Mouse (Mus musculus): ENCODE data around the gene Krtap31-2. TPM values are rescaled to one million over a fixed set of nuclear protein-coding genes. Genes with fewer than 3 reads are reported as not detected.

Krtap31-2 gene
- total RNA-seq (2021) = not detected
- long read RNA-seq, experiment 1 = 0 reads
- long read RNA-seq, experiment 2 = 0 reads

DNA sequence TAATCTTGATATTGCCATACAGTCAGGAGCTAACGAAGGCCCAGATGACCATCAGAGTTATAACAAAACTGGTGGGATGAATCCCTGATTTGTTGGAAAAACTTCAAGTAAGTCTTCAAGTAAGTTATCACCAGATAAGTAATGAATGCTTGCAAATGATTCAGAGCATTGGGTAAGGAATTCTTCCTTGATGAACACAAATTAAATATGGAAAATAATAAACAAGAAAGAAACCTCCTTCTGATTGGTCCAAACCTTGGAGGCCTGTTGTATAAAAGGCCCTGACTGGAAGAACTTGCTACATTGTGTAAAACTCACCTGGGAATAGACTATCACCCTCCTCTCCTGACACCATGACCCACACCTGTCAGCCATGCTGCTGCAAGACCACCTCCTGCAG, at the start of gene Krtap31-2:
Krtap31-2 (plus strand) TSS at position 301 of the 400 bp plus-strand sequence.
- no peak for DNase-seq

DNA sequence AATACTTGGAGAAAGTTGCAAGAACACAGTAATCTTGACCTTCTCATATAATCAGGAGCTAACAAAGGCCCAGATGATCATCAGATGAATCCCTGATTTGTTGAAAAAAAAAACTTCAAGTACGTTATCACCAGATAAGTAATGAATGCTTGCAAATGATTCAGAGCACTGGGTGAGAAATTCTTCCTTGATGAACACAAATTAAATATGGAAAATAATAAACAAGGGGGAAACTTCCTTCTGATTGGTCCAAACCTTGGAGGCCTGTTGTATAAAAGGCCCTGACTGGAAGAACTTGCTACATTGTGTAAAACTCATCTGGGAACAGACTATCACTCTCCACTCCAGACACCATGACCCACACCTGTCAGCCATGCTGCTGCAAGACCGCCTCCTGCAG, 28.5 kb upstream of the Krtap31-2 start, which contains the start of gene Krtap31-1:
Krtap31-1 (plus strand) TSS at position 301 of the 400 bp plus-strand sequence.
- DNase-seq = no peak

DNA sequence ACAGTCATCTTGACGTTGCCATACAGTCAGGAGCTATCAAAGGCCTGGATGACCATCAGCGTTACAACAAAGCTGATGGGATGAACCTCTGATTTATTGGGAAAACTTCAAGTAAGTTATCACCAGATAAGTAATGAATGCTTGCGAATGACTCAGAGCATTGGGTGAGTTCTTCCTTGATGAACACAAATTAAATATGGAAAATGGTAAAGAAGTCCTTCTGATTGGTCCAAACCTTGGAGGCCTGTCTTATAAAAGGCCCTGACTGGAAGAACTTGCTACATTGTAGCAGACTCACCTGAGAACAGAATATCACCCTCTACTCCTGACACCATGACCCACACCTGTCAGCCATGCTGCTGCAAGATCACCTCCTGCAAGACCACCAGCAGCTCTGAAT, 21.6 kb upstream of the Krtap31-2 start, which contains the start of gene Gm11565:
Gm11565 (plus strand) TSS at position 301 of the 400 bp plus-strand sequence.
- no peak for DNase-seq

DNA sequence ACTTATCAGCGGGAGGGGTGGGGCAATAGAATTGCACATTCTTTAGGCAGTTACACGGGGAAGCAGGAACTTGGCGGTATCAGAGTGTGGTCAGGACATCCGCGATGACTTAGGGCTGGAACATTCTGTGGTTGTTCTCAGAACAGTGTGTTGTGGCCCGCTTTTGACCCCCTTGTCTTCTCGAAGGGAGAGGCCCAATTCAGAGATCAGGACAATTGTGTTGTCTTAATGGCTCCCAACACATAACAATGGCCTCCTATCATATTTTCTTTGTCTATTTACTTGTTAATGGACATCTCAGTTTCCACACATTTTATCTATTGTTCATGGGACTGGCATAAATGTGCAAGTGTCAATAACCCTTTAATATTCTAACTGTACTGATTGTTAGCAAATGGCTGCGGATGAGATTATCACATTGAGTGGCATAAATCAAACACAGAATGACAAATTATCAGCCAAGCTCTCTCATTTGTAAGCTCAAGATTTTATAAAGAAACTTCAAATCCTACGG, 1.7 kb downstream of the Krtap31-2 start:
- no peak for DNase-seq

DNA sequence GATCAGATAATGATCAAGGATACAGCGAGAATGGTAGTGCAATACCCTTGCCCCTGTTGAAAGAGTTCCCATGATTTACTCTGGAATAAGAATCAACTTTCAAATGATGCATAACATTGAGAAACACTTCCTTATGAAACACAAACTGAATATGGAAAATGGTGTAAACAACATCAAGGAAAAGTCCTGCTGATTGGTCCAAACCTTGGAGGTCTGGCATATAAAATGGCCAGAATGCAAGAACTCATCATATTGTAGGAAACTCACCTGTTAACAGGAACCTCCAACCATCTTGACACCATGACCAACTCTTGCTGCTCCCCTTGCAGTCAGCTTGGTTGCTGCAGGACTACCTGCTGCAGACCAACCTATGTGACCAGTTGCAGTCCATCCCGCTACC, 12.1 kb downstream of the Krtap31-2 start, which contains the start of gene Krtap9-5:
Krtap9-5 (plus strand) TSS at position 301 of the 400 bp plus-strand sequence.
- DNase-seq = no peak

DNA sequence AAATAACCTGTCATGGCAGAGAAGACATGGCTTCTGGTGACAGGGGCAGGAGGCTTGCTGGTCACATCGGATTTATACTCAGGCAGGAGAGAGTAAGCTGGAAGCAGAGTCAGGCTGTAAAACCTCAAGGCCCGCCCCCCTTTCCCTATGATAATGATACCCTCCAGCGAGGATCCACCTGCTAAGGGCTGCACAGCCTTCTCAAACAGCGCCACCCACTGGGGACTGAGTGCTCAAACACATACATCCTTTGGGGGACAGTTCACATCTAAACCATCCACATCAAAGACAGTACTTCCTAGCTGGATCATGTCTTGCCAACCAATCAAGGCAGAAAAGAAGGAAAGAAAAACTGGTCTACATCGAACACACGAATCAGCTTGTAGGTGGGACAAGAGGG, 28.1 kb downstream of the Krtap31-2 start:
- DNase-seq = no peak

DNA sequence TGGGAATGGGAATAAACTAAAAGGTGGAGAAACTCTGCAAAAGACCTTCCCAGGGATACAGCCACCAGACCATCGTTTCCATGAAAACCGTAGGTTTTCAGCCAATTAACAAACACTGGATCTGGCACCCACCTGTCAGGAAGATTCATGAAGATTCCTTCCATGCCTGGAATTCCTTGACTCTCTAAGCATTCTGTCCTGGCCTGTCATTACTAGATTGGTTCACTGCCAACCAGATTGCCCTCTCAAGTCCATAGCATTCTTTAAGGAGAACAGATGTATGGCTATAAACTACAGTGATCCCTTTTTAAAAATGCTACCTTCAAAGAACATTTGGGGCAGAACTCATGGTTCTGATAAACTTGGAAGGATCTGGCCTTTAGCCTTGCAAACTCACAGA, 29.9 kb downstream of the Krtap31-2 start:
- DNase-seq = no peak

DNA sequence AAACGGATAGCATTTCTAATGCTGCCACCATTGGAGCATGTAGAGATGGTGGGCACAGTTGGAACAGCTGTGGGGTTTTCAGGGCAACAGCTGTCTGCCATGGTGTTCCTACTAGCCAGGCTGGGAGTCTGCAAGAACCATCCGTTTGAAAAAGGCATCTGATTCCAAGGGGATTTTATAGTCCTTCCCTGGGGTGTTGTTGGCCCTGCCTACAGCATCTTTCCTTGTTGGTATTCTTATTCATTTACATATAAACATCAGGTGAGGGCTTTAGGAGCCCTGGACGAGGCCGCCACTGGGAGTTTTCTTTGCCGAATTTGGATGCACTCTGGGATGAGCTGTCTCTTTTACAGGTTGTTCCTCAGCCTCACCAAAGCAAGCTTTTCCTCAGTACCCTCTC, 42.9 kb downstream of the Krtap31-2 start, which contains the start of gene Krtap29-1:
Krtap29-1 (minus strand) TSS at position 101 of the 400 bp plus-strand sequence.
- no peak for DNase-seq

DNA sequence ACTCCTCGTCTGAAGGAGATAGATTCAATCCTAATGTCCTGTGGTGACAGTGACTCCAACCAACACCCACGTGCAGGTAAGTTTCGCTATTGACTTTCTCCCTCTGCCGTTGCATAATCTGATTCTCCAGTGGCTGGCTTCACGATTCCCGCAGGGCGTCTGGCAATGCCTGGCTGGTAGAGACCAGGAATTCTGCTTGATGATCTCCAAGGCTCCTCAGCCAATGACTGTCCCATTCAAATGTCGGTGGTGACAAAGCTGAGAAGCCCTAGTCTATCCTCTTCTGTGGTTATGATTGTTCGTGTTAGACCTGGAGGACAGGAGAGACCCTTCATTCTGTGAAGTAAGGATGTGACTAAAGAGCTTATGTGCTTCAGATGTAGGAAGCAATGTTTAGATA, 46.6 kb downstream of the Krtap31-2 start:
- no peak for DNase-seq

DNA sequence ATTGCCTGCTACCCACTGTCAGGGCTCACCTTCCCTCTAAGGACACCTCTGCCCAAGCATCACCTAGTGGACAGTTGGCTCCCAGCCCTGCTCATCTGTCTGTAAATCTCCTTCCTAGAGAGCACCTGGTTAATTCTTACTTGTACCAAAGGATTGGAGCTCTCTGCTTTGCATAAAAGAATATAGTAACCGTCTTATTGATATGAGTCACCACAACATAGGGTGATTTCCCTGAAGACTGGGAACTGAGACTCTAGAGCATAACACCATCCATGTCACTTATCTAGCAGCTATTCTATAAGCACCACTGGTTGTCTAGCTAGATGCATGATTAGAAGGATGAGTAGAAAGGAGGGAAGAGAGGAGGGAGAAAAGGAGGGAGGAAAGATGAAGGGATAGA, 47.4 kb downstream of the Krtap31-2 start:
- DNase-seq = no peak

DNA sequence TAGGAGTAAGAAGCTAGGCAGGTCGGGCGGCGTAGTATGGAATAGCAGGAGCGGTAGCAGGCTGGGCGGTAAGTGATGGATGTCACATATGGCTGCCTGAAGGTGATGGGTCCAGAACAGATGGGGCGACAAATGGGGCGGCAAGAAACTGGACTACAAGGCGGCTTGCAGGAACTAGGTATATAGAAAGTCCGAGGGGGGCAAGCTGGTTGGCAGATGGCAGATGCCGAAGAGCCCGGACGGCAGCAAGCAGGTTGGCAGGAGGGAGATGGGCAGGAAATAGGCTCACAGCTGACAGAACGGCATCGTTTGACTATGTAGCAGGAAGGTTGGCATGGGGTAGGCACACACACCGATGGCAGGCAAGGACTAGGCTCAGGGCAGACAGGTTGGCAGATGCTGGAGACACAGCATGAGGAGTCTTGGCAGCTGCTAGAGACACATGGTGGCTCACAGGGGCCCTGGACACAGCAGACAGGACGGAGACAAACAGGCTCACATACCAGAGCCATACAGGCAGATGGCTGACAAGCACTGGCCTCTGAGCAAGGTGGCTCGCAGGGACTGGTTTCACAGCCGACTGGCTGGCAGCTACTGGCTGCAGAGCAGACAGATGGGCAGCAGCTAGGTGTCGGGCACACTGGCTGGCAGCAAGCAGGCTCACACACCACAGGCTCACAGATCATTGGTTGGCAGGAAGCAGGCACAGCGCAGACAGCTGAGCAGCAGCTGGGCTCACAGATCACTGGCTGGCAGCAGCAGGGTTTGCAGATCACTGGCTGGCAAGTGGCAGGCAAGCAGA, 49.4 kb downstream of the Krtap31-2 start:
- DNase-seq = peak; percentile 15 to 17

DNA sequence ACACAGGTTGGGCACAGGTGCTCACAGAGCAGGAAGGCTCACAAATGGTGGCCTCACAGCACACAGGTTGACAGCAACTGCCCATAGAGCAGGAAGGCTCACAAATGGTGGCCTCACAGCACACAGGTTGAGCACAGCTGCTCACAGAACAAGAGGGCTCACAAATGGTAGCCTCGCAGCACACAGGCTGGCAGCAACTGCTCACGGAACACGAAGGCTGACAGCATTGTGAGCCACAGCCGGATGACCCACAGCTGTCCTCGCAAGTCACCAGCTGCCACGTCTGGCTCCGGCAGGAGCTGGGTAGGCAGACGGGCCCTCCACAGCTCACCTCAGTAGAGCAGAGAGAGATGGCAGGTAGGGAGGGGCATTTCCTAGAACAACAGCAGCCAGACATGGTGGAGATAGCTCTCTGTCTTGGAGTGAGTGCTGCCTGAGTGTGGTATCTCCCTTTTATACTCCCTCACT, 50.1 kb downstream of the Krtap31-2 start, which contains the start of gene Krtap16-1:
Krtap16-1 (minus strand) TSS at position 418 of the 468 bp plus-strand sequence.
- no peak for DNase-seq

Other genes starting within 250 kb of the Krtap31-2 start
- not detected for gene Gm14190, start 245.6 kb upstream of the Krtap31-2 start, total RNA-seq (2021)
- gene Gm14180, start 202.0 kb upstream of the Krtap31-2 start, total RNA-seq (2021) = not detected
- gene Gm11595, start 163.4 kb upstream of the Krtap31-2 start, total RNA-seq (2021) = not detected
- not detected for gene Krtap4-8, start 155.6 kb upstream of the Krtap31-2 start, total RNA-seq (2021)
- not detected for gene Krtap4-9, start 151.1 kb upstream of the Krtap31-2 start, total RNA-seq (2021)
- gene Gm11596, start 142.8 kb upstream of the Krtap31-2 start, total RNA-seq (2021) = not detected
- gene Gm11569, start 137.4 kb upstream of the Krtap31-2 start, total RNA-seq (2021) = not detected
- gene Gm11554, start 131.8 kb upstream of the Krtap31-2 start, total RNA-seq (2021) = not detected
- not detected for gene Krtap4-13, start 126.4 kb upstream of the Krtap31-2 start, total RNA-seq (2021)
- gene Gm11564, start 120.6 kb upstream of the Krtap31-2 start, total RNA-seq (2021) = not detected
- not detected for gene 2300003K06Rik, start 98.2 kb upstream of the Krtap31-2 start, total RNA-seq (2021)
- gene Krtap4-16, start 84.7 kb upstream of the Krtap31-2 start, total RNA-seq (2021) = not detected
- not detected for gene Gm11568, start 78.4 kb upstream of the Krtap31-2 start, total RNA-seq (2021)
- gene Gm11559, start 71.8 kb upstream of the Krtap31-2 start, total RNA-seq (2021) = not detected
- not detected for gene Krtap9-1, start 62.9 kb upstream of the Krtap31-2 start, total RNA-seq (2021)
- gene Gm11567, start 57.1 kb upstream of the Krtap31-2 start, total RNA-seq (2021) = not detected
- gene Krtap31-1, start 28.4 kb upstream of the Krtap31-2 start, total RNA-seq (2021) = not detected
- not detected for gene Gm11565, start 21.5 kb upstream of the Krtap31-2 start, total RNA-seq (2021)
- not detected for gene Krtap9-5, start 12.2 kb downstream of the Krtap31-2 start, total RNA-seq (2021)
- not detected for gene Krtap29-1, start 42.8 kb downstream of the Krtap31-2 start, total RNA-seq (2021)
- not detected for gene Krtap16-1, start 50.3 kb downstream of the Krtap31-2 start, total RNA-seq (2021)
- gene Krtap17-1, start 57.7 kb downstream of the Krtap31-2 start, total RNA-seq (2021) = not detected
- gene Krt33a, start 79.9 kb downstream of the Krtap31-2 start, total RNA-seq (2021) = not detected
- gene Krt33b, start 93.6 kb downstream of the Krtap31-2 start, total RNA-seq (2021) = not detected
- not detected for gene Krt34, start 105.3 kb downstream of the Krtap31-2 start, total RNA-seq (2021)
- gene Krt31, start 114.3 kb downstream of the Krtap31-2 start, total RNA-seq (2021) = not detected
- gene Krt32, start 151.9 kb downstream of the Krtap31-2 start, total RNA-seq (2021) = not detected
- gene Krt35, start 159.9 kb downstream of the Krtap31-2 start, total RNA-seq (2021) = not detected
- gene Krt36, start 169.3 kb downstream of the Krtap31-2 start, total RNA-seq (2021) = under 1 TPM; 0.16 to 0.36 TPM
- not detected for gene Krt13, start 185.3 kb downstream of the Krtap31-2 start, total RNA-seq (2021)
- gene Krt15, start 199.6 kb downstream of the Krtap31-2 start, total RNA-seq (2021) = not detected
- 1 to 10 TPM; 3.9 to 6.8 TPM for gene Krt19, start 212.4 kb downstream of the Krtap31-2 start, total RNA-seq (2021)

Data from adrenal gland, postnatal 36 days (tissue).